11 mouse cellular contexts compared by ENCODE assay signal in the genomic region with DNA sequence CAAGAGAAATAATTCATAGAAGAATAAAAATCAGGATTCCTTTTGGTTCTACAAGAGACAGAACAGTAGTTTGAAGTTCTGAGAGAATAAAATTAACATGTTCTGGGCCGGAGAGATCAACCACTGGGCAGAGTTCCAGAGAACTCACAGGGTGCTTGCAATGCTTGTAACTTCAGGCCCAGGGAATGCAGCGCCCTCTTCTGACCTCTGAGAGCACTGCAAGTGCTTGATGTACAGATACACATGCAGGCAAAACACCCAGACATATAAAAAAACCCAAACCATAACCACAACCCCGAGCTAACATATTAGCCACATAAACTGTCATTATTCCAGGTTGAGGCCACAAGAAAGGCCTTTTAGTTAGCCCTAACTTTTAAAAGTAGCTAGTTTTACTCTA. TPM values are rescaled to one million over a fixed set of nuclear protein-coding genes. Genes with fewer than 3 reads are reported as not detected.
DNase-seq lines count a peak whose midpoint lies in the region; TF ChIP-seq lines count a peak whose summit lies in the region.
"Had no signal": no experiment of that assay in that cellular context is flagged by ENCODE, and none has a peak within 500 bp of the region (broad histone marks: within the 10 kb centered on the region; RNA-seq: fewer than 3 reads in every experiment).

No protein-coding gene starts in this region.

- TF ChIP-seq POLR2A in brain, embryonic 14.5 days (IDR thresholded peaks at IDR 0.05; ENCODE audit: borderline replicate concordance, extremely low read depth, insufficient read depth, insufficient read length, poor library complexity, severe bottlenecking), result no peak

- H3K27ac ChIP-seq in forebrain, embryonic 10.5 days, result no peak overlapping the region
- H3K27ac ChIP-seq: embryonic facial prominence, embryonic 12.5 days had no signal

- intact Hi-C loops in left cerebral cortex, postnatal 4 days (cut with DNase I), result no loop called here

- H3K27me3 ChIP-seq in forebrain, embryonic 10.5 days (ENCODE audit: poor library complexity, severe bottlenecking), result no peaks in the 10 kb centered on the region
- H3K27me3 ChIP-seq: embryonic facial prominence, embryonic 12.5 days had no signal

- no peaks in the 10 kb centered on the region for H3K36me3 ChIP-seq in forebrain, embryonic 10.5 days (replicated peaks)
- H3K36me3 ChIP-seq: embryonic facial prominence, embryonic 12.5 days had no signal

- no peaks in the 10 kb centered on the region for H3K9me3 ChIP-seq in forebrain, embryonic 10.5 days
- H3K9me3 ChIP-seq: embryonic facial prominence, embryonic 12.5 days had no signal

- WGBS in forebrain, embryonic 10.5 days, result 52% methylated on average over 3 of the region's 3 CpGs

- peak; percentile 1 to 32 for DNase-seq in adrenal gland, adult 18-20 months (ENCODE audit: low spot score in 2 of 2)
- no peak for DNase-seq in adrenal gland, postnatal 25 days
- peak; percentile 31 for DNase-seq in left cerebral cortex, postnatal 4 days
- no peak for DNase-seq in left cerebral cortex, adult 11 months (ENCODE audit: low spot score)
- peak; percentile 18 for DNase-seq in brain, embryonic 14.5 days (ENCODE audit: low read depth)
- DNase-seq in lung, postnatal 25 days (ENCODE audit: low spot score), result peak; percentile 27
- no peak for DNase-seq in ovary, postnatal 14 days (ENCODE audit: low spot score)
- no peak for DNase-seq in forebrain, embryonic 10.5 days (ENCODE audit: extremely low spot score, low spot score)

- H3K4me3 ChIP-seq in forebrain, embryonic 10.5 days, result no peak overlapping the region
- H3K4me3 ChIP-seq: embryonic facial prominence, embryonic 12.5 days had no signal

- H3K4me1 ChIP-seq in forebrain, embryonic 10.5 days, result no peaks in the 10 kb centered on the region
- H3K4me1 ChIP-seq: embryonic facial prominence, embryonic 12.5 days had no signal

- TF ChIP-seq CTCF in brain, embryonic 14.5 days (IDR thresholded peaks at IDR 0.05; ENCODE audit: borderline replicate concordance, extremely low read depth, insufficient read depth, insufficient read length), result peak; percentile 3; the same call in 1 of the 2 replicates

RNA-seq across cellular contexts. Expression of a gene that starts 19.8 kb away (rescaled TPM):
- total RNA-seq in adrenal gland, adult 18-20 months (2021), result not detected
- total RNA-seq in adrenal gland, postnatal 25 days (2021), result not detected in 2 replicates
- not detected for total RNA-seq in left cerebral cortex, postnatal 4 days (2021)
- polyA plus RNA-seq in brain, embryonic 14.5 days (2012; rRNA removed), result not detected in 2 replicates
- not detected in 2 replicates for polyA plus RNA-seq in forebrain, embryonic 10.5 days (2016; fragmentation: Nextera tagmentation; extraction: Ambion mirVana)
- total RNA-seq: heart, postnatal 36 days had no signal
- polyA plus RNA-seq: embryonic facial prominence, embryonic 12.5 days; lung, embryonic 16.5 days had no signal

RNA-seq across cellular contexts. Expression of a gene that starts 26.8 kb away (rescaled TPM):
- not detected for total RNA-seq in adrenal gland, adult 18-20 months (2021)
- total RNA-seq in adrenal gland, postnatal 25 days (2021), result not detected in 2 replicates
- not detected for total RNA-seq in left cerebral cortex, postnatal 4 days (2021)
- polyA plus RNA-seq in brain, embryonic 14.5 days (2012; rRNA removed), result 0.12 and 0.55 TPM in 2 replicates
- not detected in 2 replicates for polyA plus RNA-seq in forebrain, embryonic 10.5 days (2016; fragmentation: Nextera tagmentation; extraction: Ambion mirVana)
- total RNA-seq: heart, postnatal 36 days had no signal
- polyA plus RNA-seq: embryonic facial prominence, embryonic 12.5 days had no signal

Comparison
In these comparisons a context has a peak if more than half of its experiments do, and no peak if none do; other contexts are left out.
1. DNase-seq: peak in adrenal gland, adult 18-20 months (2 of 2), left cerebral cortex, postnatal 4 days (single experiment), brain, embryonic 14.5 days (single experiment) and lung, postnatal 25 days (single experiment); none in adrenal gland, postnatal 25 days (single experiment), left cerebral cortex, adult 11 months (single experiment), ovary, postnatal 14 days (single experiment) and forebrain, embryonic 10.5 days (single experiment).